Mouse (Mus musculus): ENCODE results near the gene Ikzf3.
A peak's percentile ranks its signal among the peaks of the same experiment; 100 is the strongest.

- TF ChIP-seq CTCF (IDR thresholded peaks at IDR 0.05; ENCODE audit: low read depth, low read length) (no peak), POLR2A (IDR thresholded peaks at IDR 0.05; ENCODE audit: extremely low read depth, insufficient read depth, low read length) (peak; percentile 93)
Observed at GRCm38 (mm10) chr11:98586892-98587563, 41.2 kb upstream of the Ikzf3 start, which contains the start of gene Ormdl3.
